Mouse (Mus musculus) thymus, postnatal 4 days (tissue): ENCODE data around the gene Tsga8.

ENCODE experiments used
- DNase-seq: peaks from one replicate; pipeline ENCODE4 v3.0.0; 2021

Gene Tsga8

GRCm38 (mm10) chrX:83487598-83487997 is at the start of gene Tsga8:
TSS of gene Tsga8 (minus strand) at chrX:83487924.
- DNase-seq: peak; percentile 0
